Mouse (Mus musculus): Measurements from ENCODE around the gene Igfbp5. TPM values are rescaled to one million over a fixed set of nuclear protein-coding genes. Genes with fewer than 3 reads are reported as not detected.

The Igfbp5 gene
- total RNA-seq, 1 experiment: 2.1 TPM

DNA sequence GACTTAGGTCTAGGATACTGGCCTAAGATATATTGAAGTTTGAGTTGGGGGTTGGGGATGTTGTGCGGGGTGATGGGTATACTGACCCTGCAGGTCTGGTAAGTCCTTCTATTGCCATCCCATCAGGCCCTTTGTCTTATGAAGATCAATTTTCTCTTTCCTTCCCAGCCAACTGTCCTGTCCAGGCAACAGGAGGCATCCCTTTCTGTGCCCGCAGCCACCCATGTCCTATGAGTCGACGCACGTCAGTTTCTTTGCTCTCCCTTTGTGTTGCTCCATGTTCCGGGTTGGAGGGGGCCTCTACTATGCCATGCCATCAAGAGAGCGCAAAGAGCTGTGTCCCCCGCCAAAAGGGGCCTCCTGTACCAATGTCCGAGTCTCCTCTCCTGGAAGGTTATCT is 14.7 kb downstream of the Igfbp5 start:
- TF ChIP-seq ZNF384 (IDR thresholded peaks at IDR 0.05; ENCODE audit: low read depth, low read length): no peak
- TF ChIP-seq HCFC1 (IDR thresholded peaks at IDR 0.05; ENCODE audit: borderline replicate concordance, insufficient read depth, low read length): no peak
- TF ChIP-seq MAFK (IDR thresholded peaks at IDR 0.05; ENCODE audit: insufficient read depth, low read depth, low read length): no peak
- no peak for TF ChIP-seq CHD2 (IDR thresholded peaks at IDR 0.05; ENCODE audit: low read depth, low read length)
- no peak for TF ChIP-seq ZC3H11A (IDR thresholded peaks at IDR 0.05; ENCODE audit: borderline replicate concordance, low read depth, low read length)
- Histone ChIP-seq H3K4me1 (ENCODE audit: control insufficient read depth in 2 of 2, insufficient read depth in 2 of 2, low read length in 2 of 2, poor library complexity in 1 of 2) (0 out of 4 replicates have a peak, but pooled peaks cover 0 to 2% of the 10 kb centered on the region in 2 experiments), H3K9ac (ENCODE audit: insufficient read depth, low read depth, low read length, poor library complexity, severe bottlenecking) (no peak overlapping the region), H3K9me3 (ENCODE audit: control insufficient read depth, insufficient read depth, low read depth, low read length) (no peaks in the 10 kb centered on the region), H3K36me3 (ENCODE audit: control insufficient read depth, insufficient read depth, low read length, poor library complexity, severe bottlenecking) (no peaks in the 10 kb centered on the region), H3K4me3 (ENCODE audit: insufficient read depth in 1 of 2, low read depth in 1 of 2, low read length in 2 of 2, poor library complexity in 1 of 2, severe bottlenecking in 1 of 2) (no peak overlapping the region), H3K27ac (ENCODE audit: insufficient read depth, low read depth, low read length, poor library complexity, severe bottlenecking) (no peak overlapping the region)
- DNase-seq (ENCODE audit: low read depth, low spot score): no peak
- in situ Hi-C loops (cut with MboI; ENCODE audit: low sequenced_read_pairs in 2 of 2, unreplicated experiment in 2 of 2): loop anchor here in 1 of 2 experiments (5.0 kb wide), 1 partner anchor 143 kb away; no protein-coding TSS in a partner anchor

DNA sequence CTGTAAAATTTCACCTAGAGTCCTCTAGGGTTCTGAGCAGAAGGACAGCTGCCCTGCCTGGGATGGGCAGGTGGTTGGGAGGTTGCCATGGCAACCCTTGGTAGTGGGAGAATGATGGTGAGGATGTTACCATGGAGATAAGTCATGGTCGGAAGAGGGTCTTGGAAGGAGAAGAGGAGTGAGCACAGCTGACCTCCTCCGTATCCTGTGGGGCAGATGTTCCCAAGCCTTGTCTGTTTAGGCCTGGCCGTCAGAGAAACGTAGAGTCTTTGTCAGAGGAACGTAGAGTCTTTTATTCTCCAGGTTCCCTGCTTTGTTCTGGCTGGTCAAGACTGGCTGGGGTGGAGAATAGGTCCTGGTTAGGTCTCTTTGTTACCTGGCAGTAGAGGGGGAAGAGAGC is 15.8 kb downstream of the Igfbp5 start:
- Histone ChIP-seq H3K9me3 (ENCODE audit: control insufficient read depth, insufficient read depth, low read depth, low read length) (no peaks in the 10 kb centered on the region), H3K4me3 (ENCODE audit: insufficient read depth in 1 of 2, low read depth in 1 of 2, low read length in 2 of 2, poor library complexity in 1 of 2, severe bottlenecking in 1 of 2) (no peak overlapping the region), H3K4me1 (ENCODE audit: control insufficient read depth in 2 of 2, insufficient read depth in 2 of 2, low read length in 2 of 2, poor library complexity in 1 of 2) (peaks cover 2 to 4% of the 10 kb centered on the region in 2 experiments; a peak in 1 of 4 replicates), H3K27ac (ENCODE audit: insufficient read depth, low read depth, low read length, poor library complexity, severe bottlenecking) (no peak overlapping the region), H3K36me3 (ENCODE audit: control insufficient read depth, insufficient read depth, low read length, poor library complexity, severe bottlenecking) (no peaks in the 10 kb centered on the region), H3K9ac (ENCODE audit: insufficient read depth, low read depth, low read length, poor library complexity, severe bottlenecking) (no peak overlapping the region)
- no peak for DNase-seq (ENCODE audit: low read depth, low spot score)
- in situ Hi-C loops (cut with MboI; ENCODE audit: low sequenced_read_pairs in 2 of 2, unreplicated experiment in 2 of 2): no loop called here
- TF ChIP-seq MAFK (IDR thresholded peaks at IDR 0.05; ENCODE audit: insufficient read depth, low read depth, low read length) (no peak), ZNF384 (IDR thresholded peaks at IDR 0.05; ENCODE audit: low read depth, low read length) (no peak), ZC3H11A (IDR thresholded peaks at IDR 0.05; ENCODE audit: borderline replicate concordance, low read depth, low read length) (no peak)

DNA sequence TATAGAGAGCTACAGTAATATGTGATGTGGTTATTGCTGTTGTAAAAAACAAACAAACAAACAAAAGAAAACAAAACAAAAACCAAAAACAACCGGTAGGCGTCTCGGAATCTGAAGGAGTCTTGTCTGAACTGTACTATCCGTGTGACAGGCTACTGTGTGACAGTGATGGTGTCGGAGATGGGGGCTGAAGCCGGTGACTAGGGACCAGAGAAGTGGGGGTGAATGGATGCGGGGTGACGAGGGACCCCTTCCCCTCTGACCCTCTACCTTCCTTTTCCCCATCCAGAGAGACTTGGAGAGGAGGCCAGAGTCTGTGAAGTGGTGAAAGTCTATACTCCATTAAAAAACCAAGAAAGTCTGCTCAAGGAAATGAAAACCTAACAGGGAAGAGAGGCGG is 16.4 kb downstream of the Igfbp5 start:
- Histone ChIP-seq H3K9ac (ENCODE audit: insufficient read depth, low read depth, low read length, poor library complexity, severe bottlenecking) (no peak overlapping the region), H3K4me3 (ENCODE audit: insufficient read depth in 1 of 2, low read depth in 1 of 2, low read length in 2 of 2, poor library complexity in 1 of 2, severe bottlenecking in 1 of 2) (no peak overlapping the region), H3K4me1 (ENCODE audit: control insufficient read depth in 2 of 2, insufficient read depth in 2 of 2, low read length in 2 of 2, poor library complexity in 1 of 2) (peaks cover 2 to 6% of the 10 kb centered on the region in 2 experiments; a peak in 1 of 4 replicates), H3K27ac (ENCODE audit: insufficient read depth, low read depth, low read length, poor library complexity, severe bottlenecking) (no peak overlapping the region), H3K9me3 (ENCODE audit: control insufficient read depth, insufficient read depth, low read depth, low read length) (no peaks in the 10 kb centered on the region), H3K36me3 (ENCODE audit: control insufficient read depth, insufficient read depth, low read length, poor library complexity, severe bottlenecking) (no peaks in the 10 kb centered on the region)
- in situ Hi-C loops (cut with MboI; ENCODE audit: low sequenced_read_pairs in 2 of 2, unreplicated experiment in 2 of 2): no loop called here
- TF ChIP-seq HCFC1 (IDR thresholded peaks at IDR 0.05; ENCODE audit: borderline replicate concordance, insufficient read depth, low read length) (no peak), CHD2 (IDR thresholded peaks at IDR 0.05; ENCODE audit: low read depth, low read length) (no peak), ZNF384 (IDR thresholded peaks at IDR 0.05; ENCODE audit: low read depth, low read length) (no peak), MAFK (IDR thresholded peaks at IDR 0.05; ENCODE audit: insufficient read depth, low read depth, low read length) (no peak), ZC3H11A (IDR thresholded peaks at IDR 0.05; ENCODE audit: borderline replicate concordance, low read depth, low read length) (no peak)
- DNase-seq (ENCODE audit: low read depth, low spot score): no peak

DNA sequence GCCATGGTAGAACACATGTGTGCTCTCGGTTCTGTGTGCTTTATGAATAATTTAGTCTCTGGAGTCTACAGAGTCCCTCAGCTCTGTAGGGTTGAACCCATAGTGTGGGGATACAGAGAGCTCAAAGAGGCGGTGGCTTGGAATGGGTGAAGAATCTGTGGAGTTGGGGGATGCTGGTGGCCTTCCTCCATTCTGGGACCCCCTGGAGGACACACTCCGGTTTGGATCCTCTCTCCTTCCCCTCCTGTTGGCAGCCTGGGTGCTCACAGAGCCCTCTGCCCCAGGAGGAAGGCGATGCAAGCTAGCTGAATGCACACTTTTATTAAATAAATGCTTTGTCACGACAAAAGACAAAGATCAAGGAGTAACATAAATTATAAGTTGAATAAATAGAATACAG is 17.1 kb downstream of the Igfbp5 start:
- DNase-seq (ENCODE audit: low read depth, low spot score): no peak
- in situ Hi-C loops (cut with MboI; ENCODE audit: low sequenced_read_pairs in 2 of 2, unreplicated experiment in 2 of 2): no loop called here
- H3K27ac ChIP-seq (ENCODE audit: insufficient read depth, low read depth, low read length, poor library complexity, severe bottlenecking): no peak overlapping the region

DNA sequence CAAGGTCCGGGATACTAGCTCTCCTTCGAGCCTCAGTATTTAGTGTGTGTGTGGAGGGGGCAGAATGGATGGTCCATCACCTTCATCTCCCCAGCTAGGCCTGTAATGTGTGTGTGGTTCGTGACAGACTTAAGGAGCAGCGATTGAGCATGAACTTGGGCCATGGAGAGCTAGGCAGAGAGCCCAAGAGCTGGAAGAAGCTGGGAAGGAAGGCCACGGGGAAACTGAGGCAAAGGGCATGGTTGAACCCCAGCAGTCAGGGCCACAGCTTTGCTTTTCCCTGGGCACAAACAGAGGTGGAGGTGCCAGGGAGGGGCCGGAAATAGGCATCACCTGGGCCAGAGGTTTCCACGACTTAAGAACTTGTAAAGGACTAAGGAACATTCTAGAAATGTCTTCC is 17.5 kb downstream of the Igfbp5 start:
- Histone ChIP-seq H3K4me3 (ENCODE audit: insufficient read depth in 1 of 2, low read depth in 1 of 2, low read length in 2 of 2, poor library complexity in 1 of 2, severe bottlenecking in 1 of 2) (no peak overlapping the region), H3K9me3 (ENCODE audit: control insufficient read depth, insufficient read depth, low read depth, low read length) (no peaks in the 10 kb centered on the region), H3K36me3 (ENCODE audit: control insufficient read depth, insufficient read depth, low read length, poor library complexity, severe bottlenecking) (peaks cover 4% of the 10 kb centered on the region), H3K9ac (ENCODE audit: insufficient read depth, low read depth, low read length, poor library complexity, severe bottlenecking) (no peak overlapping the region), H3K27ac (ENCODE audit: insufficient read depth, low read depth, low read length, poor library complexity, severe bottlenecking) (no peak overlapping the region), H3K4me1 (ENCODE audit: control insufficient read depth in 2 of 2, insufficient read depth in 2 of 2, low read length in 2 of 2, poor library complexity in 1 of 2) (peaks cover 2 to 6% of the 10 kb centered on the region in 2 experiments; a peak in 1 of 4 replicates)
- DNase-seq (ENCODE audit: low read depth, low spot score): no peak
- in situ Hi-C loops (cut with MboI; ENCODE audit: low sequenced_read_pairs in 2 of 2, unreplicated experiment in 2 of 2): no loop called here
- no peak for TF ChIP-seq ZNF384 (IDR thresholded peaks at IDR 0.05; ENCODE audit: low read depth, low read length)
- TF ChIP-seq CHD2 (IDR thresholded peaks at IDR 0.05; ENCODE audit: low read depth, low read length): no peak
- no peak for TF ChIP-seq MAFK (IDR thresholded peaks at IDR 0.05; ENCODE audit: insufficient read depth, low read depth, low read length)
- TF ChIP-seq ZC3H11A (IDR thresholded peaks at IDR 0.05; ENCODE audit: borderline replicate concordance, low read depth, low read length): no peak
- TF ChIP-seq HCFC1 (IDR thresholded peaks at IDR 0.05; ENCODE audit: borderline replicate concordance, insufficient read depth, low read length): no peak

More for the DNA sequence above, 17.1 kb downstream of the Igfbp5 start:
- no peak overlapping the region for H3K9ac ChIP-seq (ENCODE audit: insufficient read depth, low read depth, low read length, poor library complexity, severe bottlenecking)
- H3K36me3 ChIP-seq (ENCODE audit: control insufficient read depth, insufficient read depth, low read length, poor library complexity, severe bottlenecking): peaks cover under 1% of the 10 kb centered on the region
- no peaks in the 10 kb centered on the region for H3K9me3 ChIP-seq (ENCODE audit: control insufficient read depth, insufficient read depth, low read depth, low read length)
- H3K4me1 ChIP-seq (ENCODE audit: control insufficient read depth in 2 of 2, insufficient read depth in 2 of 2, low read length in 2 of 2, poor library complexity in 1 of 2): peaks cover 2 to 6% of the 10 kb centered on the region in 2 experiments; a peak in 1 of 4 replicates
- TF ChIP-seq MAFK (IDR thresholded peaks at IDR 0.05; ENCODE audit: insufficient read depth, low read depth, low read length): no peak
- TF ChIP-seq CHD2 (IDR thresholded peaks at IDR 0.05; ENCODE audit: low read depth, low read length): no peak
- no peak for TF ChIP-seq ZNF384 (IDR thresholded peaks at IDR 0.05; ENCODE audit: low read depth, low read length)
- TF ChIP-seq HCFC1 (IDR thresholded peaks at IDR 0.05; ENCODE audit: borderline replicate concordance, insufficient read depth, low read length): no peak
- no peak for TF ChIP-seq ZC3H11A (IDR thresholded peaks at IDR 0.05; ENCODE audit: borderline replicate concordance, low read depth, low read length)
- H3K4me3 ChIP-seq (ENCODE audit: insufficient read depth in 1 of 2, low read depth in 1 of 2, low read length in 2 of 2, poor library complexity in 1 of 2, severe bottlenecking in 1 of 2): no peak overlapping the region

All from ES-E14 (cell line).